Mouse (Mus musculus) hindbrain, postnatal 0 days (tissue): ENCODE measurements around the gene Atp6v0d1. TPM values are rescaled to one million over a fixed set of nuclear protein-coding genes. Genes with fewer than 3 reads are reported as not detected.

Experiments used
- ATAC-seq: fragments of 200-750 bp; cut with Nextera tagmentation; 2 replicates; pipeline ENCODE4 v1.8.0; 2017; ENCODE audit warnings: mild to moderate bottlenecking, moderate TSS enrichment, moderate library complexity
- DNase-seq: peaks from one replicate; pipeline ENCODE4 v3.0.0-alpha.2; 2015; ENCODE audit warnings: low spot score
- H3K27ac ChIP-seq: fragments of 300-500 bp; sonication (generic); 2 replicates; pipeline ENCODE4 v1.5.1; 2014; ENCODE audit warnings: mild to moderate bottlenecking
- H3K27me3 ChIP-seq: fragments of 300-500 bp; sonication (generic); 2 replicates; pipeline ENCODE4 v1.6.1; 2014; ENCODE audit warnings: low read length, mixed read lengths; ENCODE audit not compliant: insufficient read depth
- H3K36me3 ChIP-seq: fragments of 300-500 bp; sonication (generic); 2 replicates; pipeline ENCODE4 v1.6.1; 2014; ENCODE audit warnings: low read length, mixed read lengths; ENCODE audit not compliant: insufficient read depth
- H3K4me1 ChIP-seq: fragments of 300-500 bp; sonication (generic); 2 replicates; pipeline ENCODE4 v1.6.1; 2014; ENCODE audit warnings: antibody characterized with exemption, low read length, mixed read lengths; ENCODE audit not compliant: insufficient read depth
- H3K4me2 ChIP-seq: fragments of 300-500 bp; sonication (generic); 2 replicates; pipeline ENCODE4 v1.6.1; 2014; ENCODE audit warnings: low read depth, mild to moderate bottlenecking, low read length, moderate library complexity, mixed read lengths
- H3K4me3 ChIP-seq: fragments of 300-500 bp; sonication (generic); 2 replicates; pipeline ENCODE4 v1.5.1; 2014; ENCODE audit warnings: low read length
- H3K9ac ChIP-seq: fragments of 300-500 bp; sonication (generic); replicated peaks from 2 replicates; pipeline ENCODE4 v1.6.1; 2014; ENCODE audit warnings: mild to moderate bottlenecking, low read length, moderate library complexity, mixed read lengths
- H3K9me3 ChIP-seq: fragments of 300-500 bp; sonication (generic); 2 replicates; pipeline ENCODE4 v1.6.1; 2016; ENCODE audit warnings: low read length, mixed read lengths
- CTCF ChIP-seq: IDR thresholded peaks from 2 replicates; pipeline ENCODE4 v1.5.1; 2016; ENCODE audit warnings: antibody characterized with exemption, control low read depth, low read depth
- WGBS: fragments of 180-500 bp; shearing (Covaris S2); extraction: QIAGEN DNeasy Blood & Tissue Kit; methylation state at CpG from one replicate; pipeline ENCODE4 v1.1.7; 2014; 5-methylcytosine and 5-hydroxymethylcytosine counted together
- polyA plus RNA-seq: library from polyadenylated mRNA; unstranded; fragments of >200 nt; fragmentation: Nextera tagmentation; extraction: Ambion mirVana; gene quantifications from 2 replicates; pipeline ENCODE4 v1.2.1, GENCODE M21; 2015
- total RNA-seq: library from RNA; depleted of rRNA; stranded (reverse); fragments of >200 nt; gene quantifications from 2 replicates; pipeline ENCODE4 v1.2.3, GENCODE M21; 2014

Atp6v0d1 gene
- total and polyA plus RNA-seq, 2 experiments from 2014 or later, result 249 to 289 TPM

GRCm38 (mm10) chr8:105601301-105601700, 35.5 kb upstream of the Atp6v0d1 start:
- Histone ChIP-seq H3K9me3 (no peaks in the 10 kb centered on the region), H3K9ac (no peak overlapping the region), H3K4me1 (no peaks in the 10 kb centered on the region), H3K27ac (no peak overlapping the region), H3K4me2 (no peak overlapping the region), H3K36me3 (no peaks in the 10 kb centered on the region), H3K4me3 (no peak overlapping the region), H3K27me3 (no peaks in the 10 kb centered on the region)
- TF ChIP-seq CTCF, result no peak
- DNase-seq (no peak), ATAC-seq (no peak)
- 81% methylated on average over 5 of the region's 5 CpGs for WGBS

- no peak overlapping the region for H3K4me2 ChIP-seq
- DNase-seq, result no peak
- H3K27ac ChIP-seq, result no peak overlapping the region
- H3K4me3 ChIP-seq, result no peak overlapping the region
- TF ChIP-seq CTCF, result no peak
- no peaks in the 10 kb centered on the region for H3K27me3 ChIP-seq
- ATAC-seq, result no peak
- no peaks in the 10 kb centered on the region for H3K36me3 ChIP-seq
- no peak overlapping the region for H3K9ac ChIP-seq
- no peaks in the 10 kb centered on the region for H3K9me3 ChIP-seq
- no peaks in the 10 kb centered on the region for H3K4me1 ChIP-seq
- WGBS, result 83% methylated on average over 6 of the region's 6 CpGs
Observed at GRCm38 (mm10) chr8:105598777-105599176, 32.9 kb upstream of the Atp6v0d1 start.

DNA sequence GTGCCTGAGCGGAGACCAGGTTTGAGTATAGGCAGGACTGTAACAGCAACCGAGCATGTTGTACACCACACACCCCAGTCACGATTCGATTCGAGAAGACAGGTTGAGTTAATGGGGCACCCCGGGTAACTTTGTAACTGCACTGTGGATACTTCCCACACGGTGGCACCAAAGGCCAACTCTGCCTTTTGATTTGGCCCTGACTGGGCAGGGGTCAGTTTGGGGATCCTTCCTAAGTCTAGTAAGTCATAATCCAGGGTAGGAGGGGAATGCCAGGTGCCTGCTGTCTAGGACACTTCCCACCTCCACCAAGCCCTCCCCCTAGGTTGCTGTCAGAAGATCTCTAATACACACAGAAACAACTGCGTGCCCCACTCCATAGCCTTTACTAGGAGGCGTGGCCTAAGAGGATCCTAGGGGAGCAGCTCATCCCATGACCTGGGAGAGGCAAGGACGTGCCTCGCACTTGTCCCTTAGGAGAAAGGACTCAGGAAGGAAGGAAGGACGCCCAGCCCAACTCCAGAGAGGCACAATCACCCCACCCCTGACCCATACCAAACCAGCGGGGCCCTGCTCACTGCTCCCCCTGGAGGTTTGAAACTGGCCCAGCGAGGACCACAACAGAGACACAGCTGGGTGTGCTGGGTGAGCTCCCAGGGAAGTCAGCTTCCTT, 30.7 kb upstream of the Atp6v0d1 start:
- H3K4me1 ChIP-seq, result no peaks in the 10 kb centered on the region
- H3K36me3 ChIP-seq, result no peaks in the 10 kb centered on the region
- no peaks in the 10 kb centered on the region for H3K27me3 ChIP-seq
- H3K9ac ChIP-seq, result no peak overlapping the region
- DNase-seq (peak; percentile 45), ATAC-seq (peak; percentile 71; the same call in 1 of the 2 replicates)
- H3K27ac ChIP-seq, result no peak overlapping the region
- 5% methylated on average over 14 of the region's 14 CpGs for WGBS
- TF ChIP-seq CTCF, result peak; percentile 77
- no peaks in the 10 kb centered on the region for H3K9me3 ChIP-seq
- H3K4me2 ChIP-seq, result peak overlapping the region; percentile 38
- H3K4me3 ChIP-seq, result no peak overlapping the region

GRCm38 (mm10) chr8:105594451-105595242, 28.8 kb upstream of the Atp6v0d1 start:
- 84% methylated on average over 18 of the region's 18 CpGs for WGBS
- DNase-seq (no peak), ATAC-seq (no peak)
- H3K9me3 ChIP-seq, result no peaks in the 10 kb centered on the region
- no peak overlapping the region for H3K4me3 ChIP-seq
- H3K27ac ChIP-seq, result no peak overlapping the region
- H3K9ac ChIP-seq, result no peak overlapping the region
- no peak for TF ChIP-seq CTCF
- 0 out of 2 replicates have a peak overlapping the region, but pooled peaks have one; percentile 8 for H3K4me2 ChIP-seq
- no peaks in the 10 kb centered on the region for H3K36me3 ChIP-seq
- no peaks in the 10 kb centered on the region for H3K4me1 ChIP-seq
- H3K27me3 ChIP-seq, result no peaks in the 10 kb centered on the region

GRCm38 (mm10) chr8:105593859-105594258, 28.0 kb upstream of the Atp6v0d1 start:
- no peaks in the 10 kb centered on the region for H3K27me3 ChIP-seq
- DNase-seq (no peak), ATAC-seq (no peak)
- no peak overlapping the region for H3K4me3 ChIP-seq
- H3K9ac ChIP-seq, result no peak overlapping the region
- H3K27ac ChIP-seq, result no peak overlapping the region
- H3K4me2 ChIP-seq, result 0 out of 2 replicates have a peak overlapping the region, but pooled peaks have one; percentile 8
- no peaks in the 10 kb centered on the region for H3K4me1 ChIP-seq
- no peaks in the 10 kb centered on the region for H3K36me3 ChIP-seq
- no peaks in the 10 kb centered on the region for H3K9me3 ChIP-seq
- no peak for TF ChIP-seq CTCF
- 17% methylated on average over 15 of the region's 15 CpGs for WGBS

DNA sequence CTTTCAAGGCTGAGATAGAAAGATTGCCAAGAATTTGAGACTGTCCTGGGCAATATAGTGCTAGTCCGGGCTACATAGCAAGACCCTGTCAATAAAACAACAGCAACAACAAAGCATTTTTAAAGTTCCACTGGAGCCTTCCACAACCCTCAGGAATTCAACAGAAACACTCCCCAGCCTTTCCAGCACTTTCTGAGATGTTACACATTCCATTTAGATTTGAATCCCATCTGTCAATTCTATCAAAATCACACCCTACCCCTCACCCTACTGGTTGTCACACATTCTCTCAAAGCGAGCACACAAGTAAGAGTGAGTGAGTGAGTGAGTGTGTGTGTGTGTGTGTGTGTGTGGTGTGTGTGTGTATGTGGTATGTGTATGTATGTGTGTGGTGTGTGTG, 26.6 kb upstream of the Atp6v0d1 start:
- no peaks in the 10 kb centered on the region for H3K4me1 ChIP-seq
- H3K9me3 ChIP-seq, result no peaks in the 10 kb centered on the region
- no peak overlapping the region for H3K4me3 ChIP-seq
- H3K36me3 ChIP-seq, result no peaks in the 10 kb centered on the region
- no peak overlapping the region for H3K4me2 ChIP-seq
- no peak for TF ChIP-seq CTCF
- ATAC-seq (no peak), DNase-seq (no peak)
- H3K27ac ChIP-seq, result no peak overlapping the region
- H3K9ac ChIP-seq, result no peak overlapping the region
- no peaks in the 10 kb centered on the region for H3K27me3 ChIP-seq
- 86% methylated on average over 2 of the region's 2 CpGs for WGBS

DNA sequence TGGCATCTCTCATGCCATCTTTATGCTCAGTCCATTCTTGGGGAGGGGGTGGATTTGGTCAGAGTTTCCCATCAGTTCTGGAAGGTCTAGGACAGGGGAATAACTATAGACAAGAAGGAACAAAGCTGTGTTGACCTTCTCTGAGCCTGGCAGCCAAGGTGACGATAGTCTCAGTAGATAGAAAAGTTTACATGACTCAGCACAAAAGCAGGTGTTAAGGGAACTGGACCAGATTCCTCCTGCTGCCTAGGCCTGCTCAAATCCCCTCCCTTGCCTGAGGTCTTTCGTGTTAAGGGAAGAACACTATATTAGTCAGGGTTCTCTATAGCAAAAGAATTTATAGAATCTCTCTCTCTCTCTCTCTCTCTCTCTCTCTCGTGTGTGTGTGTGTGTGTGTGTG, 13.9 kb upstream of the Atp6v0d1 start:
- Histone ChIP-seq H3K36me3 (no peaks in the 10 kb centered on the region; the same call in 1 of the 2 replicates), H3K4me2 (no peak overlapping the region), H3K4me1 (no peaks in the 10 kb centered on the region), H3K9ac (no peak overlapping the region), H3K27me3 (no peaks in the 10 kb centered on the region), H3K27ac (no peak overlapping the region), H3K9me3 (no peaks in the 10 kb centered on the region), H3K4me3 (no peak overlapping the region)
- ATAC-seq (no peak), DNase-seq (no peak)
- TF ChIP-seq CTCF, result no peak
- WGBS, result 75% methylated on average over 3 of the region's 3 CpGs
